Mouse (Mus musculus): Measurements from ENCODE around the gene Icam1. TPM values are rescaled to one million over a fixed set of nuclear protein-coding genes. Genes with fewer than 3 reads are reported as not detected.
"Not testable (repeated sequence)": the region's sequence is repeated elsewhere in the genome, so short reads cannot be mapped to it uniquely, and the experiment has no call there.

Icam1 gene
- polyA plus RNA-seq, 1 experiment from 2014 or later = 3.8 TPM

GRCm38 (mm10) chr9:20998337-20998736 lies 17.4 kb upstream of the Icam1 start:
- 80% methylated on average over 1 of the region's 1 CpGs for WGBS
- not testable (repeated sequence) for H3K9me3 ChIP-seq; H3K36me3 ChIP-seq (replicated peaks); H3K9ac ChIP-seq; H3K4me2 ChIP-seq; H3K4me1 ChIP-seq; ATAC-seq (ENCODE audit: low FRiP score); H3K4me3 ChIP-seq (replicated peaks); H3K27me3 ChIP-seq; H3K27ac ChIP-seq

- Histone ChIP-seq H3K36me3 (replicated peaks) (peaks cover 13% of the 10 kb centered on the region), H3K27me3 (no peaks in the 10 kb centered on the region), H3K27ac (no peak overlapping the region), H3K9me3 (no peaks in the 10 kb centered on the region), H3K4me3 (replicated peaks) (no peak overlapping the region), H3K4me1 (peaks cover 12% of the 10 kb centered on the region), H3K4me2 (no peak overlapping the region), H3K9ac (no peak overlapping the region)
- no peak for ATAC-seq (ENCODE audit: low FRiP score)
These were observed 15.0 kb upstream of the Icam1 start for GRCm38 (mm10) chr9:21000811-21001210.

- H3K27me3 ChIP-seq = no peaks in the 10 kb centered on the region
- H3K36me3 ChIP-seq (replicated peaks) = peaks cover 21% of the 10 kb centered on the region
- H3K9me3 ChIP-seq = no peaks in the 10 kb centered on the region
- no peak overlapping the region for H3K27ac ChIP-seq
- H3K4me1 ChIP-seq = peaks cover 12% of the 10 kb centered on the region
- H3K9ac ChIP-seq = no peak overlapping the region
- no peak for ATAC-seq (ENCODE audit: low FRiP score)
- WGBS = 74% methylated on average over 6 of the region's 6 CpGs
- no peak overlapping the region for H3K4me3 ChIP-seq (replicated peaks)
- no peak overlapping the region; the same call in 1 of the 2 replicates for H3K4me2 ChIP-seq
These were observed 14.1 kb upstream of the Icam1 start for GRCm38 (mm10) chr9:21001651-21002200.

- 13% methylated on average over 7 of the region's 7 CpGs for WGBS
- Histone ChIP-seq H3K4me1 (peaks cover 12% of the 10 kb centered on the region), H3K4me3 (replicated peaks) (peak overlapping the region; percentile 84), H3K9ac (peak overlapping the region; percentile 76), H3K27ac (0 out of 2 replicates have a peak overlapping the region, but pooled peaks have one; percentile 68), H3K4me2 (peak overlapping the region; percentile 83), H3K27me3 (no peaks in the 10 kb centered on the region), H3K36me3 (replicated peaks) (peaks cover 26% of the 10 kb centered on the region), H3K9me3 (no peaks in the 10 kb centered on the region)
- peak; percentile 62; the same call in 1 of the 2 replicates for ATAC-seq (ENCODE audit: low FRiP score)
These were observed 13.5 kb upstream of the Icam1 start for GRCm38 (mm10) chr9:21002270-21002626.

- Histone ChIP-seq H3K9ac (peak within 1 kb of the TSS; percentile 76), H3K36me3 (replicated peaks) (peaks cover 33% of the 10 kb centered on the region), H3K27ac (peak within 1 kb of the TSS; percentile 68), H3K27me3 (no peaks in the 10 kb centered on the region), H3K9me3 (no peaks in the 10 kb centered on the region), H3K4me1 (peaks cover 12% of the 10 kb centered on the region), H3K4me2 (peak within 1 kb of the TSS; percentile 83), H3K4me3 (replicated peaks) (peak within 1 kb of the TSS; percentile 84)
- peak; percentile 89 for ATAC-seq (ENCODE audit: low FRiP score)
- WGBS = under 1% methylated on average over 68 of the region's 72 CpGs
These were observed 12.9 kb upstream of the Icam1 start, which contains the start of gene Mrpl4 for GRCm38 (mm10) chr9:21002627-21003551. Mrpl4 (plus strand) TSS chr9:21002738.

GRCm38 (mm10) chr9:21007313-21007952 lies 8.4 kb upstream of the Icam1 start:
- 97% methylated on average over 10 of the region's 10 CpGs for WGBS
- H3K4me3 ChIP-seq (replicated peaks) = no peak overlapping the region
- peaks cover 11% of the 10 kb centered on the region for H3K27me3 ChIP-seq
- no peak overlapping the region for H3K9ac ChIP-seq
- H3K9me3 ChIP-seq = no peaks in the 10 kb centered on the region
- H3K4me1 ChIP-seq = peaks cover 8% of the 10 kb centered on the region
- no peak overlapping the region for H3K4me2 ChIP-seq
- ATAC-seq (ENCODE audit: low FRiP score) = no peak
- H3K27ac ChIP-seq = no peak overlapping the region
- peaks cover 48% of the 10 kb centered on the region for H3K36me3 ChIP-seq (replicated peaks)

GRCm38 (mm10) chr9:21008007-21008406 lies 7.8 kb upstream of the Icam1 start:
- no peak overlapping the region for H3K27ac ChIP-seq

GRCm38 (mm10) chr9:21010362-21010761 lies 5.4 kb upstream of the Icam1 start:
- H3K4me2 ChIP-seq = no peak overlapping the region
- H3K36me3 ChIP-seq (replicated peaks) = peaks cover 39% of the 10 kb centered on the region
- H3K4me3 ChIP-seq (replicated peaks) = no peak overlapping the region
- WGBS = 72% methylated on average over 2 of the region's 2 CpGs
- no peak for ATAC-seq (ENCODE audit: low FRiP score)
- H3K27ac ChIP-seq = no peak overlapping the region
- H3K4me1 ChIP-seq = peaks cover 6% of the 10 kb centered on the region; the same call in 1 of the 2 replicates
- no peak overlapping the region for H3K9ac ChIP-seq
- H3K9me3 ChIP-seq = no peaks in the 10 kb centered on the region
- peaks cover 37% of the 10 kb centered on the region for H3K27me3 ChIP-seq

More at GRCm38 (mm10) chr9:21008007-21008406, 7.8 kb upstream of the Icam1 start:
- WGBS = 80% methylated on average over 7 of the region's 7 CpGs
- Histone ChIP-seq H3K36me3 (replicated peaks) (peaks cover 48% of the 10 kb centered on the region), H3K4me3 (replicated peaks) (no peak overlapping the region), H3K9me3 (no peaks in the 10 kb centered on the region), H3K9ac (no peak overlapping the region), H3K4me2 (no peak overlapping the region), H3K4me1 (peaks cover 7% of the 10 kb centered on the region), H3K27me3 (peaks cover 16% of the 10 kb centered on the region)
- no peak for ATAC-seq (ENCODE audit: low FRiP score)

- not testable (repeated sequence) for H3K4me2 ChIP-seq; H3K9ac ChIP-seq; H3K4me3 ChIP-seq (replicated peaks); ATAC-seq (ENCODE audit: low FRiP score); H3K9me3 ChIP-seq; H3K27ac ChIP-seq
- Histone ChIP-seq H3K27me3 (peaks cover 44% of the 10 kb centered on the region), H3K36me3 (replicated peaks) (peaks cover 32% of the 10 kb centered on the region), H3K4me1 (peaks cover 12% of the 10 kb centered on the region)
- WGBS = 65% methylated on average over 9 of the region's 9 CpGs
These were observed 4.7 kb upstream of the Icam1 start for GRCm38 (mm10) chr9:21010939-21011541.

GRCm38 (mm10) chr9:21011846-21012312 lies 3.9 kb upstream of the Icam1 start:
- 73% methylated on average over 5 of the region's 5 CpGs for WGBS
- peaks cover 12% of the 10 kb centered on the region for H3K4me1 ChIP-seq
- no peak overlapping the region for H3K4me3 ChIP-seq (replicated peaks)
- H3K36me3 ChIP-seq (replicated peaks) = peaks cover 25% of the 10 kb centered on the region
- no peak overlapping the region for H3K9ac ChIP-seq
- H3K9me3 ChIP-seq = no peaks in the 10 kb centered on the region
- H3K27ac ChIP-seq = no peak overlapping the region
- peaks cover 52% of the 10 kb centered on the region for H3K27me3 ChIP-seq
- H3K4me2 ChIP-seq = no peak overlapping the region
- ATAC-seq (ENCODE audit: low FRiP score) = no peak

- peaks cover 20% of the 10 kb centered on the region for H3K36me3 ChIP-seq (replicated peaks)
- peaks cover 12% of the 10 kb centered on the region for H3K4me1 ChIP-seq
- no peak overlapping the region for H3K9ac ChIP-seq
- no peaks in the 10 kb centered on the region for H3K9me3 ChIP-seq
- peaks cover 57% of the 10 kb centered on the region for H3K27me3 ChIP-seq
- H3K27ac ChIP-seq = no peak overlapping the region
- H3K4me3 ChIP-seq (replicated peaks) = no peak overlapping the region
- no peak for ATAC-seq (ENCODE audit: low FRiP score)
- no peak overlapping the region for H3K4me2 ChIP-seq
- WGBS = 50% methylated on average over 1 of the region's 1 CpGs
These were observed 3.4 kb upstream of the Icam1 start for GRCm38 (mm10) chr9:21012368-21012767.

Data from forebrain, embryonic 12.5 days (tissue).